8 mouse cellular contexts compared by ENCODE assay signal in the genomic region with DNA sequence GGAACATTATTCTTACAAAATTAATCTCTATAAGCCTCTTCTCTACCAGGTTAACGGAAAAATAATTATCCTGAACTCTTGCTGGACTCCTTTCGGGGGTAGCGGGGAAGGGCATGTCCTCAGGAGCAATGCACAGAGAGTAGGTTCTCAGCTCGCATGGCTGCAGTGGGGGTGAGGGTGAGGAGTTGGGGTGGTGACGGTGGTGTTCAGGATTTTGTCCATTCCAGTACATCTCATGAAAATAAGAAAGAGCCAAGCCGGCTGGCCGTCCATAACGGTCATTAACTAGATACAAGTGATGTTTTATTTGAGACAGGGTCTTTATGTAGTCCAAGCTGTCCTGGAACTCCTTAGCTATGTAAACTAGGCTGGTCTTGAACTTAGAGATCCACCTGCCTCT. TPM values are rescaled to one million over a fixed set of nuclear protein-coding genes. Genes with fewer than 3 reads are reported as not detected.
DNase-seq lines count a peak whose midpoint lies in the region; ATAC-seq lines count a peak whose summit lies in the region.

No protein-coding gene starts in this region.

- 0 out of 2 replicates have a peak overlapping the region, but pooled peaks have one; percentile 57 for H3K9ac ChIP-seq in heart, embryonic 14.5 days (ENCODE audit: low read length)
- no peak overlapping the region for H3K9ac ChIP-seq in neural tube, embryonic 12.5 days
- peak overlapping the region; percentile 27; the same call in 1 of the 2 replicates for H3K9ac ChIP-seq in hindbrain, embryonic 16.5 days (ENCODE audit: low read depth, low read length)
- no peak overlapping the region for H3K9ac ChIP-seq in neural tube, embryonic 14.5 days (replicated peaks; ENCODE audit: low read depth, low read length)

- H3K4me2 ChIP-seq in heart, embryonic 14.5 days (ENCODE audit: low read length) = peak overlapping the region; percentile 81; the same call in 1 of the 2 replicates
- H3K4me2 ChIP-seq in neural tube, embryonic 12.5 days (replicated peaks) = 0 out of 2 replicates have a peak overlapping the region, but pooled peaks have one; percentile 77
- peak overlapping the region; percentile 93 for H3K4me2 ChIP-seq in hindbrain, embryonic 16.5 days (ENCODE audit: low read length)
- peak overlapping the region; percentile 81; the same call in 1 of the 2 replicates for H3K4me2 ChIP-seq in neural tube, embryonic 14.5 days (ENCODE audit: low read depth, low read length)

- no peak overlapping the region; a peak in 1 of 4 replicates for H3K27ac ChIP-seq in heart, embryonic 14.5 days (replicated peaks in 1 of 2; ENCODE audit: control insufficient read depth in 1 of 2, insufficient read depth in 1 of 2, low read depth in 2 of 2, low read length in 2 of 2)
- no peak overlapping the region for H3K27ac ChIP-seq in neural tube, embryonic 12.5 days
- H3K27ac ChIP-seq in hindbrain, embryonic 16.5 days (ENCODE audit: low read depth, low read length) = no peak overlapping the region
- H3K27ac ChIP-seq in neural tube, embryonic 14.5 days (ENCODE audit: low read depth, low read length) = no peak overlapping the region

- H3K4me3 ChIP-seq in heart, embryonic 14.5 days (ENCODE audit: control insufficient read depth in 1 of 2, insufficient read depth in 1 of 2, low read depth in 1 of 2, low read length in 2 of 2) = no peak overlapping the region; a peak in 1 of 4 replicates
- H3K4me3 ChIP-seq in neural tube, embryonic 12.5 days = no peak overlapping the region
- H3K4me3 ChIP-seq in hindbrain, embryonic 16.5 days (ENCODE audit: low read length) = no peak overlapping the region
- no peak overlapping the region for H3K4me3 ChIP-seq in neural tube, embryonic 14.5 days (ENCODE audit: low read depth, low read length)

- 89% methylated on average over 8 of the region's 8 CpGs for WGBS in heart, embryonic 14.5 days
- 88% methylated on average over 8 of the region's 8 CpGs for WGBS in neural tube, embryonic 12.5 days
- 83% methylated on average over 8 of the region's 8 CpGs for WGBS in hindbrain, embryonic 16.5 days
- 87% methylated on average over 8 of the region's 8 CpGs for WGBS in neural tube, embryonic 14.5 days

- intact Hi-C loops in heart, postnatal 10 days (cut with DNase I) = loop anchor here (2.0 kb wide), 1 partner anchor 61 kb away; the partner anchor contains the start of gene Mat2b

- no peaks in the 10 kb centered on the region for H3K27me3 ChIP-seq in heart, embryonic 14.5 days (ENCODE audit: control insufficient read depth, insufficient read depth, low read length)
- H3K27me3 ChIP-seq in neural tube, embryonic 12.5 days (replicated peaks) = no peaks in the 10 kb centered on the region
- no peaks in the 10 kb centered on the region for H3K27me3 ChIP-seq in hindbrain, embryonic 16.5 days (replicated peaks; ENCODE audit: control insufficient read depth, insufficient read depth, low read length)
- H3K27me3 ChIP-seq in neural tube, embryonic 14.5 days (ENCODE audit: control insufficient read depth, insufficient read depth, low read length) = no peaks in the 10 kb centered on the region

- H3K9me3 ChIP-seq in heart, embryonic 14.5 days (ENCODE audit: control insufficient read depth, low read length) = no peaks in the 10 kb centered on the region
- no peaks in the 10 kb centered on the region for H3K9me3 ChIP-seq in neural tube, embryonic 12.5 days
- H3K9me3 ChIP-seq in hindbrain, embryonic 16.5 days (ENCODE audit: control insufficient read depth, low read length) = no peaks in the 10 kb centered on the region
- no peaks in the 10 kb centered on the region for H3K9me3 ChIP-seq in neural tube, embryonic 14.5 days (ENCODE audit: control insufficient read depth, low read length)

- DNase-seq in heart, postnatal 10 days = no peak
- no peak for DNase-seq in neural tube, embryonic 10.5 days (ENCODE audit: extremely low spot score, low spot score)
- DNase-seq in urinary bladder, adult 18-20 months (ENCODE audit: low spot score in 2 of 2) = no peak
- no peak for DNase-seq in thymus, adult 18-20 months

- ATAC-seq in heart, embryonic 14.5 days (ENCODE audit: insufficient number of reproducible peaks, insufficient read depth, low FRiP score, low read depth) = no peak
- no peak for ATAC-seq in neural tube, embryonic 12.5 days (ENCODE audit: low FRiP score, low read depth)
- ATAC-seq in hindbrain, embryonic 16.5 days = no peak
- ATAC-seq in neural tube, embryonic 14.5 days (ENCODE audit: low read depth) = no peak

- H3K36me3 ChIP-seq in heart, embryonic 14.5 days (ENCODE audit: control insufficient read depth, insufficient read depth, low read length) = peaks cover 22% of the 10 kb centered on the region
- no peaks in the 10 kb centered on the region for H3K36me3 ChIP-seq in neural tube, embryonic 12.5 days
- no peaks in the 10 kb centered on the region for H3K36me3 ChIP-seq in hindbrain, embryonic 16.5 days (ENCODE audit: control insufficient read depth, insufficient read depth, low read length)
- 0 out of 2 replicates have a peak, but pooled peaks cover under 1% of the 10 kb centered on the region for H3K36me3 ChIP-seq in neural tube, embryonic 14.5 days (ENCODE audit: control insufficient read depth, insufficient read depth, low read length)

- peaks cover 0 to 17% of the 10 kb centered on the region in 2 experiments; a peak in 3 of 4 replicates for H3K4me1 ChIP-seq in heart, embryonic 14.5 days (ENCODE audit: control insufficient read depth in 2 of 2, insufficient read depth in 2 of 2, low read length in 2 of 2)
- H3K4me1 ChIP-seq in neural tube, embryonic 12.5 days = no peaks in the 10 kb centered on the region
- H3K4me1 ChIP-seq in hindbrain, embryonic 16.5 days (ENCODE audit: control insufficient read depth, insufficient read depth, low read depth, low read length) = peaks cover 8% of the 10 kb centered on the region
- H3K4me1 ChIP-seq in neural tube, embryonic 14.5 days (ENCODE audit: control insufficient read depth, insufficient read depth, low read length) = peaks cover 7% of the 10 kb centered on the region; the same call in 1 of the 2 replicates

RNA-seq across cellular contexts. Expression of gene Ccng1, which starts 0.9 kb away (rescaled TPM):
- 161 and 172 TPM in 2 replicates for polyA plus RNA-seq in heart, embryonic 14.5 days (2014; fragmentation: Nextera tagmentation; extraction: Ambion mirVana)
- 100 to 1,000 TPM; 231 TPM for total RNA-seq in heart, postnatal 10 days (2021)
- 36.7 and 40.4 TPM in 2 replicates for polyA plus RNA-seq in neural tube, embryonic 12.5 days (2016; fragmentation: Nextera tagmentation; extraction: Ambion mirVana)
- 44.4 TPM in 2 replicates for polyA plus RNA-seq in hindbrain, embryonic 16.5 days (2015; fragmentation: Nextera tagmentation; extraction: Ambion mirVana)
- 39.1 and 48.2 TPM in 2 replicates for polyA plus RNA-seq in neural tube, embryonic 14.5 days (2014; fragmentation: Nextera tagmentation; extraction: Ambion mirVana)

RNA-seq across cellular contexts. Expression of gene Nudcd2, which starts 22.5 kb away (rescaled TPM):
- 88.9 and 97.1 TPM in 2 replicates for polyA plus RNA-seq in heart, embryonic 14.5 days (2014; fragmentation: Nextera tagmentation; extraction: Ambion mirVana)
- 10 to 100 TPM; 22.1 to 22.6 TPM for total RNA-seq in heart, postnatal 10 days (2021)
- 122 and 124 TPM in 2 replicates for polyA plus RNA-seq in neural tube, embryonic 12.5 days (2016; fragmentation: Nextera tagmentation; extraction: Ambion mirVana)
- 57.7 and 61.1 TPM in 2 replicates for polyA plus RNA-seq in hindbrain, embryonic 16.5 days (2015; fragmentation: Nextera tagmentation; extraction: Ambion mirVana)
- polyA plus RNA-seq in neural tube, embryonic 14.5 days (2014; fragmentation: Nextera tagmentation; extraction: Ambion mirVana) = 52.3 and 61.8 TPM in 2 replicates

RNA-seq across cellular contexts. Expression of gene Hmmr, which starts 22.7 kb away (rescaled TPM):
- polyA plus RNA-seq in heart, embryonic 14.5 days (2014; fragmentation: Nextera tagmentation; extraction: Ambion mirVana) = 47.3 and 56.8 TPM in 2 replicates
- 10 to 100 TPM; 10.1 to 10.7 TPM for total RNA-seq in heart, postnatal 10 days (2021)
- 33.7 and 33.8 TPM in 2 replicates for polyA plus RNA-seq in neural tube, embryonic 12.5 days (2016; fragmentation: Nextera tagmentation; extraction: Ambion mirVana)
- 7.0 and 8.1 TPM in 2 replicates for polyA plus RNA-seq in hindbrain, embryonic 16.5 days (2015; fragmentation: Nextera tagmentation; extraction: Ambion mirVana)
- 2.8 and 5.3 TPM in 2 replicates for polyA plus RNA-seq in neural tube, embryonic 14.5 days (2014; fragmentation: Nextera tagmentation; extraction: Ambion mirVana)

Comparison
In these comparisons a context has a peak if more than half of its experiments do, and no peak if none do; other contexts are left out.
1. H3K9ac ChIP-seq: peak in heart, embryonic 14.5 days (single experiment) and hindbrain, embryonic 16.5 days (single experiment); none in neural tube, embryonic 12.5 days (single experiment) and neural tube, embryonic 14.5 days (single experiment).
2. Peak in every context shown above with its lines, with median percentiles within 50 percentile points of each other: H3K4me2 ChIP-seq.